Mouse (Mus musculus) hindbrain, embryonic 15.5 days (tissue): ENCODE measurements around the gene Eif3m. TPM values are rescaled to one million over a fixed set of nuclear protein-coding genes. Genes with fewer than 3 reads are reported as not detected.

Experiments
- ATAC-seq: fragments of 200-750 bp; cut with Nextera tagmentation; 2 replicates; pipeline ENCODE4 v1.8.0; 2017; ENCODE audit warnings: low read depth, moderate number of reproducible peaks, moderate TSS enrichment; ENCODE audit not compliant: low FRiP score
- H3K27ac ChIP-seq: fragments of 300-500 bp; sonication (generic); replicated peaks from 2 replicates; pipeline ENCODE4 v1.5.1; 2015; ENCODE audit warnings: mild to moderate bottlenecking, inconsistent platforms
- H3K27me3 ChIP-seq: fragments of 300-500 bp; sonication (generic); 2 replicates; pipeline ENCODE4 v1.6.1; 2015; ENCODE audit warnings: control low read depth, inconsistent platforms
- H3K36me3 ChIP-seq: fragments of 300-500 bp; sonication (generic); 2 replicates; pipeline ENCODE4 v1.6.1; 2015; ENCODE audit warnings: control low read depth, inconsistent platforms
- H3K4me1 ChIP-seq: fragments of 300-500 bp; sonication (generic); replicated peaks from 2 replicates; pipeline ENCODE4 v1.6.1; 2015; ENCODE audit warnings: control low read depth, inconsistent platforms
- H3K4me2 ChIP-seq: fragments of 300-500 bp; sonication (generic); 2 replicates; pipeline ENCODE4 v1.6.1; 2015; ENCODE audit warnings: moderate library complexity, mild to moderate bottlenecking, inconsistent platforms
- H3K4me3 ChIP-seq: fragments of 300-500 bp; sonication (generic); 2 replicates; pipeline ENCODE4 v1.5.1; 2015; ENCODE audit warnings: mild to moderate bottlenecking, inconsistent platforms
- H3K9ac ChIP-seq: fragments of 300-500 bp; sonication (generic); 2 replicates; pipeline ENCODE4 v1.6.1; 2015; ENCODE audit warnings: inconsistent platforms
- H3K9me3 ChIP-seq: fragments of 300-500 bp; sonication (generic); 2 replicates; pipeline ENCODE4 v1.6.1; 2016; ENCODE audit warnings: control low read depth, inconsistent platforms
- WGBS: fragments of 180-500 bp; shearing (Covaris S2); methylation state at CpG from one replicate; pipeline ENCODE4 v1.1.7; 2015; 5-methylcytosine and 5-hydroxymethylcytosine counted together
- polyA plus RNA-seq: library from polyadenylated mRNA; unstranded; fragments of >200 nt; fragmentation: Nextera tagmentation; extraction: Ambion mirVana; gene quantifications from 2 replicates; pipeline ENCODE4 v1.2.1, GENCODE M21; 2015

Eif3m gene
- polyA plus RNA-seq, 1 experiment from 2014 or later, result 159 TPM

DNA sequence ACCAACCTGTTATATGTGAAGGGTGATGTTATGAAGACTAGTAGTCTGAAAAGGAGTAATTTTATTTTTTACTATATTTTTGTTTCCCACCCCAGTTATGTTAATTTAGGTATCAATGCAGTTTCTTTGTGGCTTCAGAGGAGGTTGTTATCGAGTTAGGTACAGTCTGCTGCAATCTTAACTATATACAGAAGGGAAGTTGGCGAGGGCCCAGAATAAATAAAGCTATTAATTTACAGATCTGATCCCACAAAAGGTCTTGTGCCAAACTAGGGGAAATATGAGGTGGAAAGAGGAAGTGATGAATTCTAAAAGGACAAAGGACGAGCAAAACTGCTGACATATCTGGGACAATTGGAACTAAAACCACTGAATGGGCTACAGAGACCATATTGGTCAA is 20.7 kb downstream of the Eif3m start:
- ATAC-seq, result no peak
- Histone ChIP-seq H3K4me1 (no peaks in the 10 kb centered on the region), H3K9me3 (no peaks in the 10 kb centered on the region), H3K4me2 (no peak overlapping the region), H3K36me3 (peaks cover 20% of the 10 kb centered on the region), H3K27ac (no peak overlapping the region), H3K27me3 (no peaks in the 10 kb centered on the region), H3K9ac (no peak overlapping the region), H3K4me3 (no peak overlapping the region)
- 91% methylated on average over 3 of the region's 3 CpGs for WGBS

DNA sequence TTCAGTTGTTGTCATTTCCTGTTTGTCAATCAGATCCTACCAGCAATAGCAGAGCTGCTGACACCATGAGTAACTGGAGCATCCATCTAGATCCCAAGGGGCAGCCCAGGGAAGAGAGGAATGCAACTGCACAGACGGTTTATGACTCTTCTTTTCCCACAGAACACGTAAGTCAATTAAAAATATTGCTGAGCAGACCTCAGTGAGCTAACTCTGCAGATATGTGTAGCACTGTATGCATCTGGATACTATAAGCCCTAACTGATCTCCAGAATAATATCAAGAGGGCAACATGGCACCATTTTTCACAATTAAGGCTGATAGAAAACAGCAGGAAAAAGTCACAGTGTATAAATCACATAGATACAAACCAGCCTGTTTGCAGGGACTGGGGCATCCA is 22.4 kb downstream of the Eif3m start:
- Histone ChIP-seq H3K9ac (no peak overlapping the region), H3K36me3 (peaks cover 17% of the 10 kb centered on the region; the same call in 1 of the 2 replicates), H3K4me3 (no peak overlapping the region), H3K4me2 (no peak overlapping the region), H3K9me3 (no peaks in the 10 kb centered on the region), H3K27ac (no peak overlapping the region), H3K27me3 (no peaks in the 10 kb centered on the region), H3K4me1 (no peaks in the 10 kb centered on the region)
- 53% methylated on average over 2 of the region's 2 CpGs for WGBS
- peak; percentile 34; the same call in 1 of the 2 replicates for ATAC-seq

DNA sequence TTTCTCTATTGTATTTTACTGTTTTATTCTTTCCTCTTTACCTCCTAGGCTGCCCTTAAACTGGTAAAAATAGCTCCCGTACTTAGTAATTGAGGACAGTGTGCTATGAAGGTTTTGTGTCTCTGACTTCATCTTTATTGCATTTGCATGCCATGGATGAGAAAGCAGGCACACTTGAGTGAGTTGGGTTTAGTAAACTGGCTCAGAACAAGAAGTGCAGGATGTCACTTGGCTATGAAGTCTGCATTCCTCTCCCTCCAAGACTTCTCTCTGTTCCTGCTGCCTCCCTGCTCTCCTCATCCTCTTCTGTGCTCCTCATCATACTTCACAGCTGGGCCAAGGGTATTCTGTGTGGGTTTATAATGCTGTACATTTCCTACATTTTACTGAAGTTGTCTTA is 27.9 kb downstream of the Eif3m start:
- Histone ChIP-seq H3K4me2 (no peak overlapping the region), H3K9ac (no peak overlapping the region), H3K36me3 (no peaks in the 10 kb centered on the region), H3K27me3 (no peaks in the 10 kb centered on the region), H3K4me1 (no peaks in the 10 kb centered on the region), H3K9me3 (no peaks in the 10 kb centered on the region), H3K4me3 (no peak overlapping the region), H3K27ac (no peak overlapping the region)
- WGBS, result 94% methylated on average over 1 of the region's 1 CpGs
- ATAC-seq, result no peak

DNA sequence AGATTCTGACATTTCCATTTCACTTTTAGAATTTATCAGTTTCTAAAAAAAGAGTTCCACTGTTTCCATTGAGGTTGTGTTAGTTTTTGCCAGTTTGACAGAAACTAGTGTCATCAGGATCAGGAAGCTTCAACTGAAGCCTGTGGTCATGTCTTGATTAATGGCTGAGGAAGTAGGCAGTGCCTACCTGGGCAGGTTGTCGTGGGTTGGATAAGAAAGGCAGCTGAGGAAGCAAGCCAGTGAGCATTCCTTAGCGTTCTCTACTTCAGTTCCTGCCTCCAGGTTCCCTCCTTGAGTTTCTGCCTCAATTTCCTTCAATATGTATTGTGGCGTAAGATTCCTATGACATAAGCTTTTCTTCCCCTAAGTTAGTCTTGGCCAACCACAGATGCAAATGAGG is 31.1 kb downstream of the Eif3m start:
- no peak overlapping the region for H3K4me3 ChIP-seq
- no peaks in the 10 kb centered on the region for H3K27me3 ChIP-seq
- H3K27ac ChIP-seq, result no peak overlapping the region
- ATAC-seq, result no peak
- H3K4me1 ChIP-seq, result no peaks in the 10 kb centered on the region
- no peaks in the 10 kb centered on the region for H3K9me3 ChIP-seq
- no peak overlapping the region for H3K4me2 ChIP-seq
- no peak overlapping the region for H3K9ac ChIP-seq
- no peaks in the 10 kb centered on the region for H3K36me3 ChIP-seq
- 72% methylated on average over 3 of the region's 3 CpGs for WGBS

DNA sequence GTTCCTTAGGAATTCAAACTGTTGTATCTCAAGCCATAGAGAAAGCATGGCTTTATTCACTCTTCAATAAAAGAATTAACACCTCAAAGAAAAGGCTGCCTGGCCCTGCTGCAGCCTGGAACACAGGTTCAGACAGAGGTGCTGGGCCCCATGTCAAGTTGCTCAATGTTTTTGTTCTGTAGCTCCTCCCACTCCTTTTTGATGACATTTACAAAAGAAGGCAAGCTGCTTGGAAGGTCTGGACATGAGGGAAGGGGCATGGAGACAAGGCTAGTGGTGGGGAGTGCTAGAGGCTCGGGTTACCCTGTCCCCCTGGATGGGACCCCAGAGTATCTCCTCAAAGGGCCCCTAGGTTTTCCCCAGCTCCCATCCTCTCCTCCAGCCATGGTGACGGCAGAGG is 35.2 kb downstream of the Eif3m start:
- no peaks in the 10 kb centered on the region for H3K4me1 ChIP-seq
- 10% methylated on average over 2 of the region's 2 CpGs for WGBS
- no peak for ATAC-seq

DNA sequence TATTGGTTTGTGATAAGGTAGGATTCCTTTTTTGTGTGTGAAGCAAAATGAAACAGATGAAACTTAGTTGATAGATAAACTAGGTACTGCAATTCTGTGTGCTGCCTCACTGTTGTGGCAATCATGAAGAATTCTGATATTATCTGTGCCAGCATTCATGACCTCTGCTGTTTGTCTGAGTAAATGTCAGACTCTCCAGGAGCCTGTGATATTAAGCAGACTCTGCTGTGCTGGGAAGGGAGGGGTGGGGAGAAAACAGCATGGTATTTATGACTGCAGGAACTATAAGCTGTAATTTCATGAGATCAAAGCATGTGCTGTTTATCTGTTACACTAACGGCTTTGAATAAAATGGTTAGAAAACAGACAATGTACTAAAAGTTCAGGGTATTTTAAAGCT is 52.4 kb downstream of the Eif3m start:
- H3K4me2 ChIP-seq, result no peak overlapping the region
- H3K9me3 ChIP-seq, result no peaks in the 10 kb centered on the region
- H3K4me3 ChIP-seq, result no peak overlapping the region
- 56% methylated on average over 1 of the region's 1 CpGs for WGBS
- H3K4me1 ChIP-seq, result no peaks in the 10 kb centered on the region
- H3K9ac ChIP-seq, result no peak overlapping the region
- no peaks in the 10 kb centered on the region for H3K36me3 ChIP-seq
- ATAC-seq, result no peak
- no peaks in the 10 kb centered on the region for H3K27me3 ChIP-seq
- H3K27ac ChIP-seq, result no peak overlapping the region

More for the DNA sequence above, 35.2 kb downstream of the Eif3m start:
- no peaks in the 10 kb centered on the region for H3K27me3 ChIP-seq
- no peak overlapping the region for H3K4me3 ChIP-seq
- no peaks in the 10 kb centered on the region for H3K36me3 ChIP-seq
- H3K9ac ChIP-seq, result no peak overlapping the region
- H3K27ac ChIP-seq, result no peak overlapping the region
- no peaks in the 10 kb centered on the region for H3K9me3 ChIP-seq
- no peak overlapping the region for H3K4me2 ChIP-seq

Other genes starting within 250 kb of the Eif3m start
- gene Qser1, start 200.3 kb downstream of the Eif3m start, polyA plus RNA-seq, result 6.8 TPM in 2 replicates
- gene Prrg4, start 167.2 kb downstream of the Eif3m start, polyA plus RNA-seq, result 0.64 and 0.69 TPM in 2 replicates
- gene Ccdc73, start 149.3 kb downstream of the Eif3m start, polyA plus RNA-seq, result 4.5 and 7.9 TPM in 2 replicates
- gene Gm11060, start 74.9 kb upstream of the Eif3m start, polyA plus RNA-seq, result not detected in 2 replicates
- gene Wt1, start 109.4 kb upstream of the Eif3m start, polyA plus RNA-seq, result 0.51 and 1.0 TPM in 2 replicates
- gene Them7, start 207.2 kb upstream of the Eif3m start, polyA plus RNA-seq, result 0.09 and 0.46 TPM in 2 replicates